Mouse (Mus musculus): ENCODE measurements around the gene Cox4i1.

Gene Cox4i1

GRCm38 (mm10) chr8:120664566-120664965, 3.5 kb upstream of the Cox4i1 start:
- no peak for DNase-seq (ENCODE audit: low read depth, low spot score)

GRCm38 (mm10) chr8:120665726-120666455, 2.1 kb upstream of the Cox4i1 start:
- no peak for DNase-seq (ENCODE audit: low read depth, low spot score)

GRCm38 (mm10) chr8:120666807-120667470, 1.1 kb upstream of the Cox4i1 start:
- DNase-seq (ENCODE audit: low read depth, low spot score), result peak; percentile 49

- peak; percentile 14 for DNase-seq (ENCODE audit: low read depth, low spot score)
Observed at GRCm38 (mm10) chr8:120668374-120668905, 418 bp downstream of the Cox4i1 start, which contains the start of gene Emc8. Emc8 (minus strand) TSS chr8:120668573.

GRCm38 (mm10) chr8:120671775-120672174, 3.8 kb downstream of the Cox4i1 start:
- peak; percentile 17 for DNase-seq (ENCODE audit: low read depth, low spot score)

GRCm38 (mm10) chr8:120672626-120673229, 4.7 kb downstream of the Cox4i1 start:
- no peak for DNase-seq (ENCODE audit: low read depth, low spot score)

GRCm38 (mm10) chr8:120673298-120673697, 5.3 kb downstream of the Cox4i1 start:
- DNase-seq (ENCODE audit: low read depth, low spot score), result no peak

- DNase-seq (ENCODE audit: low read depth, low spot score), result no peak
Observed at GRCm38 (mm10) chr8:120675718-120676117, 7.7 kb downstream of the Cox4i1 start.

- DNase-seq (ENCODE audit: low read depth, low spot score), result peak; percentile 86
Observed at GRCm38 (mm10) chr8:120678447-120678846, 10.4 kb downstream of the Cox4i1 start.

- DNase-seq (ENCODE audit: low read depth, low spot score), result no peak
Observed at GRCm38 (mm10) chr8:120679629-120680387, 11.8 kb downstream of the Cox4i1 start.

- DNase-seq (ENCODE audit: low read depth, low spot score), result peak; percentile 38
Observed at GRCm38 (mm10) chr8:120680405-120680804, 12.4 kb downstream of the Cox4i1 start.

- DNase-seq (ENCODE audit: low read depth, low spot score), result no peak
Observed at GRCm38 (mm10) chr8:120681113-120681512, 13.1 kb downstream of the Cox4i1 start.

- DNase-seq (ENCODE audit: low read depth, low spot score), result peak; percentile 68
Observed at GRCm38 (mm10) chr8:120683602-120684001, 15.6 kb downstream of the Cox4i1 start.

- no peak for DNase-seq (ENCODE audit: low read depth, low spot score)
Observed at GRCm38 (mm10) chr8:120684082-120684481, 16.1 kb downstream of the Cox4i1 start.

GRCm38 (mm10) chr8:120685097-120685496, 17.1 kb downstream of the Cox4i1 start:
- no peak for DNase-seq (ENCODE audit: low read depth, low spot score)

- no peak for DNase-seq (ENCODE audit: low read depth, low spot score)
Observed at GRCm38 (mm10) chr8:120685591-120685990, 17.6 kb downstream of the Cox4i1 start.

GRCm38 (mm10) chr8:120686051-120686450, 18.0 kb downstream of the Cox4i1 start:
- no peak for DNase-seq (ENCODE audit: low read depth, low spot score)

GRCm38 (mm10) chr8:120686576-120686975, 18.6 kb downstream of the Cox4i1 start:
- no peak for DNase-seq (ENCODE audit: low read depth, low spot score)

GRCm38 (mm10) chr8:120687786-120688185, 19.8 kb downstream of the Cox4i1 start:
- DNase-seq (ENCODE audit: low read depth, low spot score), result no peak

- no peak for DNase-seq (ENCODE audit: low read depth, low spot score)
Observed at GRCm38 (mm10) chr8:120688511-120688910, 20.5 kb downstream of the Cox4i1 start.

- no peak for DNase-seq (ENCODE audit: low read depth, low spot score)
Observed at GRCm38 (mm10) chr8:120692934-120693333, 24.9 kb downstream of the Cox4i1 start.

Measured in mesoderm, embryonic 11.5 days (tissue).